Mouse (Mus musculus) left cerebral cortex, postnatal 4 days (tissue): Measurements from ENCODE around the gene Mmel1. TPM values are rescaled to one million over a fixed set of nuclear protein-coding genes. Genes with fewer than 3 reads are reported as not detected.

Source experiments
- DNase-seq: peaks from one replicate; pipeline ENCODE4 v3.0.0-alpha.2; 2022
- intact Hi-C: fragments of 180-260 bp; cut with DNase I; formaldehyde crosslinking; loops from one replicate; pipeline ENCODE4 v1.15.1; 2025
- total RNA-seq, 2 experiments: library from RNA; stranded (reverse); gene quantifications; 2 replicates each; pipeline ENCODE4 v1.2.3; 2021

Mmel1 gene
- total RNA-seq, 2 experiments from 2014 or later, result 0.28 to 0.54 TPM

DNA sequence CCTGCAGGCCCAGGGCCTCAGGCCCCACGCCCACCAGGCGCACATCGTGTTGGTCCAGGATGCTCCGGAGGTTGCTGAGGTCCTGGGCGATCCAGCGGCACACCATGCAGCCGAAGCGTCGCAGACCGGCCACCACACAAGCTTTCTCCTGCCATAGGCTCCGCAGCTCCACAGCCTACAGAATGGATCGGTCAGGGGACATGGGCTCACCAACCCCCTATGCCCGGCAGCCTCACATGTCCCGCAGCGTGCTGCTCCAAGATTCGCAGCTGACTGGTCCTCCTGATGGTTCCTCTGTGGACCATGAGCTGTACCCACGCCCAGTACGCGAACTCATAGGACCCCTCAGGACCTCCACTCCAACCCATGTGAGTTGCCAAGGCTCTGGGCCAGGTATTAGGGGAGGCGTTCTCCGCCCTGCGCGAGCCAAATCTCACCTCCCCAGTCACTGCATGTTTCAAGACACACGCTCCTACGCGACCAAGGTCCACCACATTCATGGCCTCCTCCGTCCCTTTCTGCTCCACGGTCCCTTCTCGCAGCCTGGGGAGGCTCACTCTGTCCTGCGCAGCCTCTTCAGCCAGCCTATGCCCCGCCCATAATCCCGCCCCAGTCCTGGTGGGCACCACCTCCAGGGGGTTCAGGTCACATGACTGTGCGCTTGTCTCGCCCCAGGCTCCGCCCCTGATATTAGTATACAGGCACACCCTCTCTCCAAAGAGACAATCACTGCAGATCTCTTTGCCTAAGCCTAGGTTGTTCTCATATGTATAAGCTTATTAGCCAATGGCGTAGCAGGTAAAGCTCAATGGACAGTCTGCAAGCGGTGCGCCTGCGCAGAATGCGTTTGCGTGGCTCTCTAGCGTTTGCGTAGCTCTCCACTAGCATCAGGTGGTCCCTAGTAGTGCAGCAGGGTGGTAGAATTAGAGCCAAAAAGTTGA lies 29.4 kb downstream of the Mmel1 start, which contains the start of gene Fam213b:
TSS of gene Fam213b (minus strand) at position 630 of the 941 bp plus-strand sequence.
- peak; percentile 82 for DNase-seq
- intact Hi-C loops, result no loop called here

- intact Hi-C loops, result no loop called here
These were observed 33.0 kb downstream of the Mmel1 start for GRCm38 (mm10) chr4:154902371-154902770.

GRCm38 (mm10) chr4:154904185-154905071 lies 35.0 kb downstream of the Mmel1 start:
- DNase-seq, result peak; percentile 67
- intact Hi-C loops, result no loop called here

More at GRCm38 (mm10) chr4:154902371-154902770, 33.0 kb downstream of the Mmel1 start:
- DNase-seq, result no peak

GRCm38 (mm10) chr4:154907833-154908232 lies 38.4 kb downstream of the Mmel1 start:
- intact Hi-C loops, result no loop called here
- DNase-seq, result peak; percentile 75

DNA sequence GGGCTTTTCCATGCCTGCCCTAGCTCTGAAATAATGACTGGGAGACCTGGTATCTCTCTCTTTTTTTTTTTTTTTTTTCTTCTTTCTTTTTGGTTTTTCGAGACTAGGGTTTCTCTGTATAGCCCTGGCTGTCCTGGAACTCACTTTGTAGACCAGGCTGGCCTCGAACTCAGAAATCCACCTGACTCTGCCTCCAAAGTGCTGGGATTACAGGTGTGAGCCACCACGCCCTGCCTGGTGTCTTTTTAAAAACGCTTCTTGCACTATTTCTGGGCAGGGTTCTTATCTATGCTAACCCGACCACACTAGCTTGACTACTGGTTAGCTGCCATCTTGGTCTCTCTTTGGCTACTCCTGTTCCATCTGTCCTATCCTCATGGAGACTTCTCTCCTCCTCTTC lies 39.1 kb downstream of the Mmel1 start:
- intact Hi-C loops, result no loop called here
- no peak for DNase-seq

- no peak for DNase-seq
These were observed 41.5 kb downstream of the Mmel1 start for GRCm38 (mm10) chr4:154910606-154911522.

GRCm38 (mm10) chr4:154911644-154912043 lies 42.3 kb downstream of the Mmel1 start:
- intact Hi-C loops, result no loop called here
- no peak for DNase-seq

More at GRCm38 (mm10) chr4:154910606-154911522, 41.5 kb downstream of the Mmel1 start:
- intact Hi-C loops, result no loop called here

- intact Hi-C loops, result no loop called here
- no peak for DNase-seq
These were observed 44.5 kb downstream of the Mmel1 start for GRCm38 (mm10) chr4:154913845-154914244.

DNA sequence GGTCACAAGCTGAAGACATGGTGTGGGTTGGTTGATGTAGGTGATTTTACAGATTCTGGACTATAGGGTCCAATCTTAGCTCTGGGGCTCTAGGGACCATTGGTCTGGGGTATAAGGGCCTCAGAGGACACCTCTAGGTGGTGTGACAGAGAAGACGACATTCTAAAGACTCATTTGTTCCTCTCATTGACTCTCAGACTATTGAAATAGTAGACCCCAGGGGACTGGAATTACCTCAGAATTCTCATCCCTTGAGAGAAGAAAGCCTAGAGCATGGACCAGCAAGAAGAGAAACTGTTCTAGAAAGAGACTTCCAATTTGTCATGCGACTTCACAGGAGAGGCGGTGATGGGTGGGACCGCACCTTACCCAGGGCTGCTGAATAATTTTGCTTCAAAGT lies 44.9 kb downstream of the Mmel1 start:
- DNase-seq, result no peak

DNA sequence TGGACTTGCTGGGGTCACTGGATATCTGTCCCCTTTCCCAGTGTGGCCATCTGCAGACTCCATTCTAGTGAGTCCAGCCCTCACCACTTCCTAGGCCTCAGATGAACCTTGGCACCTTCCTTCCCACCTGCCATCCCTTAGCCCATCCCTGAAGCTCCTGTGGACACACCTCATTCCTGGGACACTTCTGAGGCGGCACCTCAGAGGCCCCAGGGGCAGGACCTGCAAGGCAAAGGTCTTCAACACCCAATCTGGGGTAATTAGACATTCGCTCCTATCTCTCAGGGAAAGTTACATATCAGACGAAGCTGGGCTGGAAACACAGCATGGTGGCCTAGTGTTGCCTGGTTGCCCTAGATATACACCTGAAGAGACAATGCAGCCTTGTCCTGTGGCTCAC lies 45.3 kb downstream of the Mmel1 start:
- intact Hi-C loops, result no loop called here
- DNase-seq, result no peak

More for the DNA sequence above, 44.9 kb downstream of the Mmel1 start:
- intact Hi-C loops, result no loop called here

DNA sequence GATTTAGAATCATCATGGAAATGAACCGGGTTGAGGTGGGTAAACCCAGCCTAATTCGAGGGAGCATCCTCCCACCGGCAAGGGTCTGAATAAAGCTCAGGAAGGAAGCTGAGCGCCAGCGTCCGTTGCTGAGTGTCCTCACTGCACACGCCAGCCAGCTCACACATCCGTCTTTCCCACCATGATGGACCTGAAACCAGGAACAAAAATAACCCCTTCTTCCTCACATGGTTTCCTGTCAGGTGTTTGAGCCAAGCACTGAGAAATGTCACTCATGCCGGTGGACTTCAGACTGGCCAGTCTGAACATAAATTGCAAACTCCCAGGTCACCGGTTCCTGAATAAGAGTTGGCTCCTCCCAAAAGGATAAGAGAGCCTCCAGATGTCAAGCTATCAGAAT lies 45.9 kb downstream of the Mmel1 start:
- DNase-seq, result no peak
- intact Hi-C loops, result no loop called here

- DNase-seq, result no peak
- intact Hi-C loops, result no loop called here
These were observed 47.3 kb downstream of the Mmel1 start for GRCm38 (mm10) chr4:154916662-154917061.

DNA sequence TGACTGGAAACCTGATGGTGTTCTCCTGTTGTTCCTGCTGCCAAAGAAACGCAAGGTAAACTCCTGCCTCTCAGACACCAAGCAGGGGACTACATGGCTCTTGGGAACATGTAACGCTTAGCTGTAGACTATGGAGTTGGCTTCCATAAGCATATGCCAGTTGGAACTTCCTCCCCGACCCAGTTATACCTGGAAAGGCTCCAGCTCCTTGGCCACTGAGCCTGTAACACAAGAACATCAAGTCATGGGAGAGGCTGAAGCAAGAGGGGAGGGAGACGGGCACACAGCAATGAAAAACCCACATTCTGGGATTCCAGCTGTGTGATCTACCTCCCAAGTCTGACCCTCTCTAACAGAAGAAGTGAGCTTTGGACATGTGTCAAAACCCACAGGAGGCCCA lies 52.9 kb downstream of the Mmel1 start:
- no peak for DNase-seq

DNA sequence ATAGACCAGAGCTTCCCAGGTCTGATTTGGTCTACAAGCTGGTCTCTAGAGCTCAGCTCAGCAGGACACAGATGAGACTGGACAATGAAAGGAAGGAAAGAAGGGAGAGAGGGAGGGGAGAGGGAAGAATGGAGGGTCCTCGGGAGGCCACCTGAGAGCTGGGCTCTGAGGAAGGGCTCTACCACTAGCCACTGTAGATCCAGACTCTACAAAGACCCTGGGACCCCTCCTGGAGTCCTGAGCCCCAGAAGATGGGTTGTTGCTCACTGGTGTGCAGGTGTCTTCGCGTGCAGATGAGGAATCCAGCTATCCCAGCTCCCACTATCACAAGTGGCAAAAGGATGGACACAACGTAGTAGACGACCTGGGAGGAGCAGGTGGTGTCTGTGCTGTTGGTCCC lies 53.5 kb downstream of the Mmel1 start:
- DNase-seq, result no peak
- intact Hi-C loops, result no loop called here

More for the DNA sequence above, 52.9 kb downstream of the Mmel1 start:
- intact Hi-C loops, result no loop called here

DNA sequence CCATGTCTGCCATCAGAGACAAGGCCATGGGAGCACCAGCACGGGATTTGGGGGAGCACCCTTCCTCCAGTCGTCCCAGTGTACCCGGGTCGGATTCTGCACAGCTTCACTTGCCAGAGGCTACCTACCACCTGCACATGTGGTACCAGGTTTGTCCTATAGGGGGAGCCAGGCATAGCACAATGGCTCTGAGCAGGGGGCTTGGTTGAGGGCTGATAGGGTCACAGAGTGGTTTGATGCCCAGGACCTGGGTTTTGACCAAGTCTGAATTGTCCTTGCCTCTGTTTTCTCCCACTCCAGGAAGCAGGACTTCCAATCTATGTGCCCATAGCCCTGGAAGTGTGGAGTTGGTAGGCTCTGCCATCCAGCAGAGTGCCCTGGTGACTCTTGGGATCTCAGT lies 56.0 kb downstream of the Mmel1 start:
- intact Hi-C loops, result no loop called here
- no peak for DNase-seq

GRCm38 (mm10) chr4:154926969-154927898 lies 57.8 kb downstream of the Mmel1 start:
- no peak for DNase-seq
- intact Hi-C loops, result no loop called here

DNA sequence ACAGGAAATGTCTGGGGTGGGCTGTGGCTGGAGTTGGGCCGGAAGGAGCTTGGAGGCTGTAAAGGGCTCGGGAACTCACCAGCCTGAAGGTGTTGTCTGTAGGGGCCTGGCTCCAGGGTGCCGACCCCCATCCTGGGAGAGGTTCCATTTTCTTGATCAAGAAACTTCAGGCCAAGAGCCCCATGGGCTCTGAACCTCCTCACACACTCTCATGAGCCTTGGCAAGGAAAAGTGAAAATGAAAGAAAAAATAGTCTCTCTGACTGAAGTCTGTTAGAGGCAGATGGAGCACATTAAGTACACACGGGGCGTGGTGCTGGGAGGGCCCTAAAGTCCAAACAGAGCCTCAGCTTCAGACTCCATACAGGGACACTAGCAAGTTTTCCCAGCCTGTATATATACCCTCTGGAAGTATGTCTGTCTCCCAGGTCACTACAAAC lies 58.5 kb downstream of the Mmel1 start:
- intact Hi-C loops, result no loop called here

DNA sequence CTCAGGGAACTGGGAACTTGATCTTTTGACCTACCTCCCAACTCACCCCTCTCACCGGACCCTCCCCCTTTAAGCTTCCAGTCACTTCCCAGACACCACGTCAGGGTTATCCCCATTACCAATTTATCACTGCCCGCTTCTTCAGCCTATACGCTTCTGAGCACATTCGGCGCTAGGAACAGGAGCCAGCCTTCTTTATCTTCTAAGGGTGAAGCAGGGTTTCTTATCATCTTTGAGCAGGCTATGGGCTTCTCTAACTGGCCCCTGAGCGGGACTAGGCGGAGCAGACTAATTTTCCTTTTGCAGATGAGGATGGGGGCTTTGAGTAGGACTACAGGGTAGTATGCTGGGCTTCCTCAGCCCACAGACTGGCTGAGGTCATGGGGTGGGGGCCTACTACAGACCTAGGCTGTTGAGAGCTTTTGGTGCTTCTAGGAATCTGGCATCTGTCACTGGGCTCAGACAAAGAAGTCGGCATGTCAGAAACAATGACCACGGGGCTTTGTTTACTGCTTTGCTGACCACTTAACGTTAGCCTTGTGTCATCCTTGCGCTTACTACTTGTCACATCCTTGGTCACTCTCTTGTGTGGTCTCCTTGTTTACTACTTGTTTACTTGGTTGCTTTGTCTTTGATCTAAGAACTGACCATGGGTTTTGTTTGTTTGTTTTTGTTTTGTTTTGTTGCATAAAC lies 59.2 kb downstream of the Mmel1 start, which contains the start of gene Tnfrsf14:
TSS of gene Tnfrsf14 (minus strand) at position 169 of the 693 bp plus-strand sequence.
- intact Hi-C loops, result no loop called here
- DNase-seq, result no peak

More for the DNA sequence above, 58.5 kb downstream of the Mmel1 start:
- no peak for DNase-seq
